Mouse (Mus musculus): ENCODE measurements at regions not wholly inside any gene's neighbourhood (a gene's known extent, or its start where the extent isn't known, plus 50 kb on each side); places are given as distances from the start of the nearest gene placed in this dataset.

DNA sequence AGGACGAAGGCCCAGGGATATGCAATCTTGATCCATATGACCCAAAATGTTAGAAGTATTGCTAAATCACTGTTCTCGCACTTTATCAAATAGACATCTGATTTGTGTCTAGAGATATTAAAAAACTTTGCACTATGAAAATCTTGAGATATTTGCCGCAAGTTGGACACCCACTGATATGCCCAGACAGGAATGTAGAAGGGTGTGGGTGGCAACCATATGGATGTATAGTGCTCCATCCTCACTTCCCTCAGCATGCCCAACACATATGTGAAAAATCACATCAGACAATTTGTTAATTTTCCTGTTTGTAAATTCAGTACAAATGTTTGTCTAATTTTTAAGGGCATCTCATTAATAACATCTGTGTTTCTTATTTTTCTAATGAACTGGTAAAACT, 874.1 kb upstream of the Sel1l start:
- no peaks in the 10 kb centered on the region for H3K4me1 ChIP-seq (replicated peaks; ENCODE audit: insufficient read depth, low read length)
- H3K9me3 ChIP-seq (replicated peaks; ENCODE audit: low read length), result no peaks in the 10 kb centered on the region
- ATAC-seq (replicated peaks; ENCODE audit: low FRiP score, low read depth) (no peak), DNase-seq (ENCODE audit: low spot score) (no peak)
- no peak overlapping the region for H3K9ac ChIP-seq (ENCODE audit: low read depth, low read length)
- H3K4me2 ChIP-seq (ENCODE audit: low read length), result no peak overlapping the region
- H3K27ac ChIP-seq, result no peak overlapping the region
- no peak overlapping the region for H3K4me3 ChIP-seq (replicated peaks; ENCODE audit: low read depth, low read length)
- TF ChIP-seq CTCF (IDR thresholded peaks at IDR 0.05; ENCODE audit: low read depth), result no peak
- no peaks in the 10 kb centered on the region for H3K36me3 ChIP-seq (ENCODE audit: insufficient read depth, low read length)
- 82% methylated on average over 3 of the region's 3 CpGs for WGBS
- no peaks in the 10 kb centered on the region for H3K27me3 ChIP-seq (ENCODE audit: insufficient read depth, low read length)

DNA sequence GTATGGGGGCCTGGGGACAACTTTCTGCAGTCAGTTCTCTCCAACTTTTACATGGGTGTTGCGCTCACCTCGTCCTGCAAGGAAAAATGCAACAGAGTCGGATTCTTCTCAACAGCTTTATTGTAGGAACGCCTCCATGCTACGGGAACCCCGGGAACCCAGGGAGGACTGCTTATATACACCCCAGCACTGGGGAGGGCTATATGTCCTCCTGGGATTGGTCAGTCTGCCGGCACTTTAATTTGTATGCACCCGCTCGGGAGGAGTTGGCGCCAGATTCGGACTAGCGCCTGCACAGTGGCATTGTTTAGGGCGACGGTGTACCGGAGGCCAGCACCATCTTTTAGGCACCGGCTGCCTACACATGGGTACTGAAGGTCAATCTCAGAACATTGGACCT, 864.5 kb upstream of the Sel1l start:
- no peaks in the 10 kb centered on the region for H3K27me3 ChIP-seq (ENCODE audit: insufficient read depth, low read length)
- no peaks in the 10 kb centered on the region for H3K4me1 ChIP-seq (replicated peaks; ENCODE audit: insufficient read depth, low read length)
- H3K27ac ChIP-seq, result no peak overlapping the region
- ATAC-seq (replicated peaks; ENCODE audit: low FRiP score, low read depth), result no peak
- no peak overlapping the region for H3K4me3 ChIP-seq (replicated peaks; ENCODE audit: low read depth, low read length)
- no peak for TF ChIP-seq CTCF (IDR thresholded peaks at IDR 0.05; ENCODE audit: low read depth)
- no peaks in the 10 kb centered on the region for H3K9me3 ChIP-seq (replicated peaks; ENCODE audit: low read length)
- WGBS, result 89% methylated on average over 16 of the region's 16 CpGs
- no peak overlapping the region for H3K9ac ChIP-seq (ENCODE audit: low read depth, low read length)
- no peaks in the 10 kb centered on the region for H3K36me3 ChIP-seq (ENCODE audit: insufficient read depth, low read length)
- no peak for DNase-seq (ENCODE audit: low spot score)
- no peak overlapping the region for H3K4me2 ChIP-seq (ENCODE audit: low read length)

DNA sequence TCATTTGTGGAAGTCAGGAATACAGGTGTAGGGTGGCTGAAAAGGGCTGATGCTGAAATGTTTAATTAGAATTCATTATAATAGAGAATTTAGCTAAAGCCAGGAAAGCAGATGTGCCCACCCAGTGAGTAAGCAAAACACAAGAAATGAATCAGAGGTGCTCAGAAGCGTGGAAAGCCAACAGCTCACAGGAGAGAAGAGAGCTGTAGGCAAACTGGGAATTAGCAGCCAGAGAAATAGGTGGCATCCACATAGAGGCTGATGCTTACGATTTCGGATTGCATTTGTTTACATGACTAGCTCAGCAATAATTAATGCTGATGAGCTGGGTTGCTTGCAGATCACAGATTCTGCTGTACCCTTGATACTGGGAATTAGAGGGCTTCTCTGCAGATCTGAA, 859.5 kb upstream of the Sel1l start:
- DNase-seq (ENCODE audit: low spot score), result no peak
- ATAC-seq (replicated peaks; ENCODE audit: low FRiP score, low read depth), result no peak
- 63% methylated on average over 3 of the region's 3 CpGs for WGBS

DNA sequence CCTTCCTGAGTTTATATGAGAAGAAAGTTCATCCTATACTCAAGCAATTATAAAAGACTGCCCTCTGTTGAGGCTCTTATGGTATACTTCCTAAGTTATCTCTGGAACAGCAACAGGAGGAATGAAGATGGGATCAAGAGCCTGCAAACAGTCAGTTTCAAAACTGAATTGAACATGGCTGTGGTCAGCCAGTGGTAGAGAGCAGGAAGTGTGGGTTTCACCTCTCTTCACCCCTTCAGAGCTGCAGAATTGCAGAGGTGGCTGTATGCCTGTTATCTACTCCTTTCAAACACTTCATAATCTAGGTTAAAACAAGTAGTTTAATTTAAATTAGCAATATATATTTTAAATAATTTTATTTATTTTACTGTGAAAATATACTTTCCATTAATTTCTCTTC, 854.8 kb upstream of the Sel1l start:
- ATAC-seq (replicated peaks; ENCODE audit: low FRiP score, low read depth), result no peak
- Histone ChIP-seq H3K4me2 (ENCODE audit: low read length) (no peak overlapping the region), H3K4me3 (replicated peaks; ENCODE audit: low read depth, low read length) (no peak overlapping the region), H3K36me3 (ENCODE audit: insufficient read depth, low read length) (no peaks in the 10 kb centered on the region), H3K27me3 (ENCODE audit: insufficient read depth, low read length) (no peaks in the 10 kb centered on the region), H3K27ac (no peak overlapping the region), H3K4me1 (replicated peaks; ENCODE audit: insufficient read depth, low read length) (no peaks in the 10 kb centered on the region), H3K9me3 (replicated peaks; ENCODE audit: low read length) (no peaks in the 10 kb centered on the region), H3K9ac (ENCODE audit: low read depth, low read length) (no peak overlapping the region)
- DNase-seq (ENCODE audit: low spot score), result no peak
- no peak for TF ChIP-seq CTCF (IDR thresholded peaks at IDR 0.05; ENCODE audit: low read depth)

More for the DNA sequence above, 859.5 kb upstream of the Sel1l start:
- Histone ChIP-seq H3K9me3 (replicated peaks; ENCODE audit: low read length) (no peaks in the 10 kb centered on the region), H3K9ac (ENCODE audit: low read depth, low read length) (no peak overlapping the region), H3K4me2 (ENCODE audit: low read length) (no peak overlapping the region), H3K27me3 (ENCODE audit: insufficient read depth, low read length) (no peaks in the 10 kb centered on the region), H3K4me3 (replicated peaks; ENCODE audit: low read depth, low read length) (no peak overlapping the region), H3K4me1 (replicated peaks; ENCODE audit: insufficient read depth, low read length) (no peaks in the 10 kb centered on the region), H3K36me3 (ENCODE audit: insufficient read depth, low read length) (no peaks in the 10 kb centered on the region), H3K27ac (no peak overlapping the region)
- no peak for TF ChIP-seq CTCF (IDR thresholded peaks at IDR 0.05; ENCODE audit: low read depth)

GRCm38 (mm10) chr12:92692956-92693355, 844.0 kb upstream of the Sel1l start:
- no peak for DNase-seq (ENCODE audit: low spot score)
- no peak overlapping the region for H3K4me3 ChIP-seq (replicated peaks; ENCODE audit: low read depth, low read length)
- H3K36me3 ChIP-seq (ENCODE audit: insufficient read depth, low read length), result no peaks in the 10 kb centered on the region
- no peaks in the 10 kb centered on the region for H3K9me3 ChIP-seq (replicated peaks; ENCODE audit: low read length)
- H3K27me3 ChIP-seq (ENCODE audit: insufficient read depth, low read length), result no peaks in the 10 kb centered on the region
- no peak overlapping the region for H3K9ac ChIP-seq (ENCODE audit: low read depth, low read length)
- H3K4me2 ChIP-seq (ENCODE audit: low read length), result no peak overlapping the region
- no peak for ATAC-seq (replicated peaks; ENCODE audit: low FRiP score, low read depth)
- H3K27ac ChIP-seq, result no peak overlapping the region
- 76% methylated on average over 1 of the region's 1 CpGs for WGBS
- H3K4me1 ChIP-seq (replicated peaks; ENCODE audit: insufficient read depth, low read length), result no peaks in the 10 kb centered on the region
- no peak for TF ChIP-seq CTCF (IDR thresholded peaks at IDR 0.05; ENCODE audit: low read depth)

GRCm38 (mm10) chr12:92672396-92672795, 823.4 kb upstream of the Sel1l start:
- DNase-seq (ENCODE audit: low spot score), result no peak
- TF ChIP-seq CTCF (IDR thresholded peaks at IDR 0.05; ENCODE audit: low read depth), result no peak

DNA sequence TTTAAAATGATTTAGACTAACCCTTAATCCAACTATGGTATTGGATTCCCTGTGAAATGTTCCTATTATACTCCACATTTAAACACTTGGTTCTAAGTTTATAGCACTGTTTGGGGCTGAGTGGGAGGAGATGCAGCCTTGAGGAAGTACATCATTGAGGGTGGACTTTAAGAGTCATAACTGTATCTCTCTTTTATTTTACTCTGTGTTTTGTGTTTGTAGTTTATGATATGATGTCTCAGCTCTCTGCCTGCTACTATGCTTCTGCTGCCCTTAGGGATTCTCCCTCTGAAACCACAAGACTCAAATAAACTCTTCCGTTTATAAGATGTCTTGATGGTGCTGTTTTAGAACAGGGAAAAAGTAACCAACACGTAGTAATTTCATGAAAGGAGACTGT, 797.7 kb upstream of the Sel1l start:
- DNase-seq (ENCODE audit: low spot score) (no peak), ATAC-seq (replicated peaks; ENCODE audit: low FRiP score, low read depth) (no peak)
- Histone ChIP-seq H3K9ac (ENCODE audit: low read depth, low read length) (no peak overlapping the region), H3K4me3 (replicated peaks; ENCODE audit: low read depth, low read length) (no peak overlapping the region), H3K27ac (no peak overlapping the region), H3K4me2 (ENCODE audit: low read length) (no peak overlapping the region), H3K27me3 (ENCODE audit: insufficient read depth, low read length) (no peaks in the 10 kb centered on the region), H3K36me3 (ENCODE audit: insufficient read depth, low read length) (no peaks in the 10 kb centered on the region), H3K4me1 (replicated peaks; ENCODE audit: insufficient read depth, low read length) (no peaks in the 10 kb centered on the region), H3K9me3 (replicated peaks; ENCODE audit: low read length) (no peaks in the 10 kb centered on the region)
- TF ChIP-seq CTCF (IDR thresholded peaks at IDR 0.05; ENCODE audit: low read depth), result no peak
- WGBS, result 85% methylated on average over 2 of the region's 2 CpGs

More at GRCm38 (mm10) chr12:92672396-92672795, 823.4 kb upstream of the Sel1l start:
- no peaks in the 10 kb centered on the region for H3K36me3 ChIP-seq (ENCODE audit: insufficient read depth, low read length)
- no peaks in the 10 kb centered on the region for H3K27me3 ChIP-seq (ENCODE audit: insufficient read depth, low read length)
- no peaks in the 10 kb centered on the region for H3K9me3 ChIP-seq (replicated peaks; ENCODE audit: low read length)
- H3K27ac ChIP-seq, result no peak overlapping the region
- 88% methylated on average over 1 of the region's 1 CpGs for WGBS
- H3K4me1 ChIP-seq (replicated peaks; ENCODE audit: insufficient read depth, low read length), result no peaks in the 10 kb centered on the region
- no peak overlapping the region for H3K9ac ChIP-seq (ENCODE audit: low read depth, low read length)
- no peak overlapping the region for H3K4me3 ChIP-seq (replicated peaks; ENCODE audit: low read depth, low read length)
- no peak for ATAC-seq (replicated peaks; ENCODE audit: low FRiP score, low read depth)
- H3K4me2 ChIP-seq (ENCODE audit: low read length), result no peak overlapping the region

Data from kidney, postnatal 0 days (tissue).